Comparison of ENCODE assay signal across 8 mouse cellular contexts in genomic region chrX:112310804-112311530, GRCm38 (mm10). TPM values are rescaled to one million over a fixed set of nuclear protein-coding genes. Genes with fewer than 3 reads are reported as not detected.
DNase-seq lines count a peak whose midpoint lies in the region; ATAC-seq and TF ChIP-seq lines count a peak whose summit lies in the region.

Gene Apool, plus strand, starts transcription at chrX:112311334.

- TF ChIP-seq CTCF in lung, postnatal 0 days (IDR thresholded peaks at IDR 0.05) = no peak

- peak within 1 kb of the TSS; percentile 49 for H3K4me2 ChIP-seq in lung, postnatal 0 days (replicated peaks; ENCODE audit: low read depth, low read length)

- H3K4me3 ChIP-seq in hindbrain, embryonic 10.5 days = peak within 1 kb of the TSS; percentile 61
- peak within 1 kb of the TSS; percentile 55 for H3K4me3 ChIP-seq in lung, postnatal 0 days (ENCODE audit: low read depth, low read length)

- TF ChIP-seq EP300 in lung, postnatal 0 days (IDR thresholded peaks at IDR 0.05) = no peak

- H3K36me3 ChIP-seq in hindbrain, embryonic 10.5 days = no peaks in the 10 kb centered on the region
- no peaks in the 10 kb centered on the region for H3K36me3 ChIP-seq in lung, postnatal 0 days (ENCODE audit: insufficient read depth, low read length)

- peak; percentile 95 for ATAC-seq in frontal cortex, adult (ENCODE audit: low TSS enrichment)
- peak; percentile 98 for ATAC-seq in lung, postnatal 0 days

- H3K27ac ChIP-seq in hindbrain, embryonic 10.5 days = peak within 1 kb of the TSS; percentile 87
- peak within 1 kb of the TSS; percentile 81 for H3K27ac ChIP-seq in lung, postnatal 0 days (ENCODE audit: low read length)

- H3K27me3 ChIP-seq in hindbrain, embryonic 10.5 days (ENCODE audit: insufficient read depth, poor library complexity, severe bottlenecking) = no peaks in the 10 kb centered on the region
- no peaks in the 10 kb centered on the region for H3K27me3 ChIP-seq in lung, postnatal 0 days (replicated peaks; ENCODE audit: insufficient read depth, low read length)

- no peaks in the 10 kb centered on the region for H3K9me3 ChIP-seq in hindbrain, embryonic 10.5 days
- H3K9me3 ChIP-seq in lung, postnatal 0 days (ENCODE audit: low read length) = no peaks in the 10 kb centered on the region

- H3K4me1 ChIP-seq in hindbrain, embryonic 10.5 days (replicated peaks) = no peaks in the 10 kb centered on the region
- no peaks in the 10 kb centered on the region for H3K4me1 ChIP-seq in lung, postnatal 0 days (ENCODE audit: insufficient read depth, low read depth, low read length)

- WGBS in hindbrain, embryonic 10.5 days = 26% methylated on average over 18 of the region's 18 CpGs
- WGBS in lung, postnatal 0 days = 21% methylated on average over 17 of the region's 18 CpGs

- peak within 1 kb of the TSS; percentile 63 for H3K9ac ChIP-seq in lung, postnatal 0 days (replicated peaks; ENCODE audit: low read depth)

- peak; percentile 83 for DNase-seq in MN1 (ENCODE audit: low spot score)
- DNase-seq in cerebellum, adult 9-10 months = peak; percentile 79
- peak; percentile 82 for DNase-seq in hindbrain, embryonic 10.5 days (ENCODE audit: low spot score)
- DNase-seq in layer of hippocampus, adult 9-11 months = peak; percentile 69
- DNase-seq in lung, postnatal 0 days (ENCODE audit: low spot score) = peak; percentile 89
- DNase-seq in ovary, postnatal 14 days (ENCODE audit: low spot score) = peak; percentile 82
- DNase-seq in thymus, postnatal 14 days = peak; percentile 87

RNA-seq across cellular contexts. Expression of gene Apool, which starts in this region (rescaled TPM):
- polyA plus RNA-seq in hindbrain, embryonic 10.5 days (2016; fragmentation: Nextera tagmentation; extraction: Ambion mirVana) = 67.2 and 75.3 TPM in 2 replicates
- polyA plus RNA-seq in lung, postnatal 0 days (2015; fragmentation: Nextera tagmentation; extraction: Ambion mirVana) = 38.5 and 41.9 TPM in 2 replicates

Comparison
In these comparisons a context has a peak if more than half of its experiments do, and no peak if none do; other contexts are left out.
1. Peak in every context shown above with its lines: DNase-seq, ATAC-seq, H3K4me3 ChIP-seq and H3K27ac ChIP-seq.